Mouse (Mus musculus) liver, embryonic 16.5 days (tissue): ENCODE measurements around the gene Nus1. TPM values are rescaled to one million over a fixed set of nuclear protein-coding genes. Genes with fewer than 3 reads are reported as not detected.

Experiments
- ATAC-seq: fragments of 200-750 bp; cut with Nextera tagmentation; 2 replicates; pipeline ENCODE4 v1.8.0; 2017; ENCODE audit warnings: low read depth, mild to moderate bottlenecking, moderate number of reproducible peaks, moderate library complexity
- H3K27ac ChIP-seq: fragments of 300-500 bp; sonication (generic); 2 replicates; pipeline ENCODE4 v1.5.1; 2014; ENCODE audit warnings: mild to moderate bottlenecking, low read length
- H3K27me3 ChIP-seq: fragments of 300-500 bp; sonication (generic); 2 replicates; pipeline ENCODE4 v1.6.1; 2014; ENCODE audit warnings: low read depth, low read length, mixed read lengths; ENCODE audit not compliant: control insufficient read depth, insufficient read depth
- H3K36me3 ChIP-seq: fragments of 300-500 bp; sonication (generic); 2 replicates; pipeline ENCODE4 v1.6.1; 2014; ENCODE audit warnings: mild to moderate bottlenecking; ENCODE audit not compliant: control insufficient read depth, insufficient read depth
- H3K4me1 ChIP-seq: fragments of 300-500 bp; sonication (generic); 2 replicates; pipeline ENCODE4 v1.6.1; 2014; ENCODE audit warnings: low read depth, low read length, mixed read lengths; ENCODE audit not compliant: control insufficient read depth
- H3K4me2 ChIP-seq: fragments of 300-500 bp; sonication (generic); 2 replicates; pipeline ENCODE4 v1.6.1; 2014; ENCODE audit warnings: low read depth, low read length, mixed read lengths
- H3K4me3 ChIP-seq: fragments of 300-500 bp; sonication (generic); 2 replicates; pipeline ENCODE4 v1.5.1; 2014; ENCODE audit warnings: low read depth, mild to moderate bottlenecking, low read length
- H3K9ac ChIP-seq: fragments of 300-500 bp; sonication (generic); 2 replicates; pipeline ENCODE4 v1.6.1; 2014; ENCODE audit warnings: low read depth, low read length
- H3K9me3 ChIP-seq: fragments of 300-500 bp; sonication (generic); replicated peaks from 2 replicates; pipeline ENCODE4 v1.6.1; 2016; ENCODE audit warnings: low read length; ENCODE audit not compliant: control insufficient read depth
- whole genome bisulfite sequencing: fragments of 180-500 bp; shearing (Covaris S2); extraction: QIAGEN DNeasy Blood & Tissue Kit; methylation state at CpG from one replicate; pipeline ENCODE4 v1.1.7; 2014; ENCODE audit not compliant: insufficient replicate concordance; 5-methylcytosine and 5-hydroxymethylcytosine counted together
- polyA plus RNA-seq: library from polyadenylated mRNA; unstranded; fragments of >200 nt; fragmentation: Nextera tagmentation; extraction: Ambion mirVana; gene quantifications from 2 replicates; pipeline ENCODE4 v1.2.1, GENCODE M21; 2015

The Nus1 gene
- polyA plus RNA-seq, 1 experiment from 2014 or later: 4.3 TPM

GRCm38 (mm10) chr10:52383522-52383921, 33.8 kb upstream of the Nus1 start:
- no peaks in the 10 kb centered on the region for H3K9me3 ChIP-seq
- H3K36me3 ChIP-seq: no peaks in the 10 kb centered on the region
- H3K27ac ChIP-seq: no peak overlapping the region
- H3K4me2 ChIP-seq: no peak overlapping the region
- 74% methylated on average over 1 of the region's 1 CpGs for WGBS
- no peaks in the 10 kb centered on the region for H3K27me3 ChIP-seq
- no peak overlapping the region for H3K9ac ChIP-seq
- peaks cover 8% of the 10 kb centered on the region; the same call in 1 of the 2 replicates for H3K4me1 ChIP-seq
- no peak overlapping the region for H3K4me3 ChIP-seq
- no peak for ATAC-seq

GRCm38 (mm10) chr10:52384823-52385610, 32.3 kb upstream of the Nus1 start:
- H3K27me3 ChIP-seq: no peaks in the 10 kb centered on the region
- WGBS: 53% methylated on average over 8 of the region's 8 CpGs
- H3K27ac ChIP-seq: no peak overlapping the region
- no peak overlapping the region for H3K9ac ChIP-seq
- peaks cover 8% of the 10 kb centered on the region; the same call in 1 of the 2 replicates for H3K4me1 ChIP-seq
- ATAC-seq: no peak
- no peak overlapping the region for H3K4me3 ChIP-seq
- H3K4me2 ChIP-seq: no peak overlapping the region
- no peaks in the 10 kb centered on the region for H3K9me3 ChIP-seq
- no peaks in the 10 kb centered on the region for H3K36me3 ChIP-seq

- no peak overlapping the region for H3K27ac ChIP-seq
- ATAC-seq: no peak
- no peaks in the 10 kb centered on the region for H3K27me3 ChIP-seq
- no peak overlapping the region for H3K9ac ChIP-seq
- no peaks in the 10 kb centered on the region for H3K36me3 ChIP-seq
- WGBS: 49% methylated on average over 4 of the region's 4 CpGs
- no peak overlapping the region for H3K4me3 ChIP-seq
- peaks cover 5% of the 10 kb centered on the region; the same call in 1 of the 2 replicates for H3K4me1 ChIP-seq
- no peaks in the 10 kb centered on the region for H3K9me3 ChIP-seq
- H3K4me2 ChIP-seq: no peak overlapping the region
These were observed 30.2 kb upstream of the Nus1 start for GRCm38 (mm10) chr10:52387192-52387591.

GRCm38 (mm10) chr10:52388922-52389430, 28.4 kb upstream of the Nus1 start, which contains the start of gene Nepn:
Gene Nepn (plus strand): TSS chr10:52388972.
- no peaks in the 10 kb centered on the region for H3K4me1 ChIP-seq
- H3K9ac ChIP-seq: no peak within 1 kb of the TSS
- no peak within 1 kb of the TSS for H3K27ac ChIP-seq
- H3K4me2 ChIP-seq: no peak within 1 kb of the TSS
- H3K9me3 ChIP-seq: no peaks in the 10 kb centered on the region
- H3K27me3 ChIP-seq: no peaks in the 10 kb centered on the region
- no peaks in the 10 kb centered on the region for H3K36me3 ChIP-seq
- 62% methylated on average over 5 of the region's 5 CpGs for WGBS
- no peak within 1 kb of the TSS for H3K4me3 ChIP-seq
- ATAC-seq: no peak

GRCm38 (mm10) chr10:52389438-52389837, 27.9 kb upstream of the Nus1 start:
- Histone ChIP-seq H3K27me3 (no peaks in the 10 kb centered on the region), H3K4me1 (no peaks in the 10 kb centered on the region), H3K9ac (no peak overlapping the region), H3K4me3 (no peak overlapping the region), H3K9me3 (no peaks in the 10 kb centered on the region), H3K36me3 (no peaks in the 10 kb centered on the region), H3K4me2 (no peak overlapping the region), H3K27ac (no peak overlapping the region)
- WGBS: 73% methylated on average over 3 of the region's 3 CpGs
- no peak for ATAC-seq

- Histone ChIP-seq H3K4me1 (no peaks in the 10 kb centered on the region), H3K4me2 (no peak overlapping the region), H3K9ac (no peak overlapping the region), H3K36me3 (no peaks in the 10 kb centered on the region), H3K9me3 (no peaks in the 10 kb centered on the region), H3K27ac (no peak overlapping the region), H3K27me3 (no peaks in the 10 kb centered on the region), H3K4me3 (no peak overlapping the region)
- WGBS: 51% methylated on average over 2 of the region's 2 CpGs
- ATAC-seq: no peak
These were observed 26.1 kb upstream of the Nus1 start for GRCm38 (mm10) chr10:52391208-52391607.

GRCm38 (mm10) chr10:52396647-52397046, 20.7 kb upstream of the Nus1 start:
- Histone ChIP-seq H3K27ac (no peak overlapping the region), H3K4me1 (no peaks in the 10 kb centered on the region), H3K9me3 (no peaks in the 10 kb centered on the region), H3K9ac (no peak overlapping the region), H3K36me3 (no peaks in the 10 kb centered on the region), H3K4me2 (no peak overlapping the region), H3K27me3 (no peaks in the 10 kb centered on the region), H3K4me3 (no peak overlapping the region)
- 73% methylated on average over 3 of the region's 3 CpGs for WGBS
- ATAC-seq: no peak

GRCm38 (mm10) chr10:52398715-52399114, 18.6 kb upstream of the Nus1 start:
- Histone ChIP-seq H3K4me1 (no peaks in the 10 kb centered on the region), H3K36me3 (no peaks in the 10 kb centered on the region), H3K4me3 (no peak overlapping the region), H3K9me3 (no peaks in the 10 kb centered on the region), H3K27ac (no peak overlapping the region), H3K27me3 (no peaks in the 10 kb centered on the region), H3K4me2 (no peak overlapping the region), H3K9ac (no peak overlapping the region)
- no peak for ATAC-seq
- WGBS: 34% methylated on average over 2 of the region's 2 CpGs

- Histone ChIP-seq H3K27me3 (no peaks in the 10 kb centered on the region), H3K9ac (no peak overlapping the region), H3K4me2 (no peak overlapping the region), H3K9me3 (no peaks in the 10 kb centered on the region), H3K36me3 (no peaks in the 10 kb centered on the region), H3K4me1 (no peaks in the 10 kb centered on the region), H3K4me3 (no peak overlapping the region), H3K27ac (no peak overlapping the region)
- no peak for ATAC-seq
- 36% methylated on average over 3 of the region's 3 CpGs for WGBS
These were observed 17.6 kb upstream of the Nus1 start for GRCm38 (mm10) chr10:52399722-52400121.
